Mouse (Mus musculus) embryonic facial prominence, embryonic 13.5 days (tissue): ENCODE data around the gene Ppp1ca. TPM values are rescaled to one million over a fixed set of nuclear protein-coding genes. Genes with fewer than 3 reads are reported as not detected.

Source experiments
- ATAC-seq: fragments of 200-750 bp; cut with Nextera tagmentation; 2 replicates; pipeline ENCODE4 v1.8.0; 2017; ENCODE audit warnings: low read depth; ENCODE audit not compliant: insufficient number of reproducible peaks, insufficient read depth, low FRiP score, low TSS enrichment
- H3K27ac ChIP-seq: fragments of 300-500 bp; sonication (generic); 2 replicates; pipeline ENCODE4 v1.5.1; 2015; ENCODE audit warnings: moderate library complexity, mild to moderate bottlenecking, inconsistent platforms
- H3K27me3 ChIP-seq: fragments of 300-500 bp; sonication (generic); 2 replicates; pipeline ENCODE4 v1.6.1; 2015; ENCODE audit warnings: mild to moderate bottlenecking, inconsistent platforms
- H3K36me3 ChIP-seq: fragments of 300-500 bp; sonication (generic); 2 replicates; pipeline ENCODE4 v1.6.1; 2015; ENCODE audit warnings: mild to moderate bottlenecking, inconsistent platforms
- H3K4me1 ChIP-seq: fragments of 300-500 bp; sonication (generic); 2 replicates; pipeline ENCODE4 v1.6.1; 2015; ENCODE audit warnings: inconsistent platforms
- H3K4me2 ChIP-seq: fragments of 300-500 bp; sonication (generic); 2 replicates; pipeline ENCODE4 v1.6.1; 2015; ENCODE audit warnings: moderate library complexity, mild to moderate bottlenecking, inconsistent platforms
- H3K4me3 ChIP-seq: fragments of 300-500 bp; sonication (generic); 2 replicates; pipeline ENCODE4 v1.5.1; 2015; ENCODE audit warnings: mild to moderate bottlenecking, inconsistent platforms
- H3K9ac ChIP-seq: fragments of 300-500 bp; sonication (generic); 2 replicates; pipeline ENCODE4 v1.6.1; 2015; ENCODE audit warnings: mild to moderate bottlenecking, inconsistent platforms
- H3K9me3 ChIP-seq: fragments of 300-500 bp; sonication (generic); 2 replicates; pipeline ENCODE4 v1.6.1; 2016; ENCODE audit warnings: inconsistent platforms
- WGBS: fragments of 180-500 bp; shearing (Covaris S2); methylation state at CpG from one replicate; pipeline ENCODE4 v1.1.7; 2015; ENCODE audit warnings: mixed read lengths; 5-methylcytosine and 5-hydroxymethylcytosine counted together
- polyA plus RNA-seq: library from polyadenylated mRNA; unstranded; fragments of >200 nt; fragmentation: Nextera tagmentation; extraction: Ambion mirVana; gene quantifications from 2 replicates; pipeline ENCODE4 v1.2.1, GENCODE M21; 2015

Gene Ppp1ca
- polyA plus RNA-seq, 1 experiment from 2014 or later = 789 TPM

DNA sequence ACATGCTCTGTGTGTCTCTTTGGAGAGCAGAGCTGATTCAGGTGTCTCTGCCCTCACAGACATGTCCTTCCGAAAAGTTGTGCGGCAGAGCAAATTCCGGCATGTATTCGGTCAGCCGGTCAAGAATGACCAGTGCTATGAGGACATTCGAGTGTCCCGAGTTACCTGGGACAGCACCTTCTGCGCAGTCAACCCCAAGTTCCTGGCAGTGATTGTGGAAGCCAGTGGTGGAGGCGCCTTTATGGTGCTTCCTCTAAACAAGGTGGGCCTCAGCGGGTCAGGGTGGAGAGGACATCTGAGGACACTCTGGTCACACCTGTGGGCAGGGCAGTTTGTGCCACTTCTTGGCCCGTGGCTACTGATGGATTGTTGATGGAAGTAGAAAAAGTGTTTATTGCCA, 42.6 kb upstream of the Ppp1ca start:
- Histone ChIP-seq H3K4me2 (peak overlapping the region; percentile 89), H3K36me3 (peaks cover 45% of the 10 kb centered on the region), H3K4me3 (peak overlapping the region; percentile 87), H3K27ac (no peak overlapping the region), H3K9ac (peak overlapping the region; percentile 89), H3K27me3 (no peaks in the 10 kb centered on the region), H3K4me1 (peaks cover 24% of the 10 kb centered on the region), H3K9me3 (no peaks in the 10 kb centered on the region)
- no peak for ATAC-seq
- WGBS = 87% methylated on average over 11 of the region's 11 CpGs

DNA sequence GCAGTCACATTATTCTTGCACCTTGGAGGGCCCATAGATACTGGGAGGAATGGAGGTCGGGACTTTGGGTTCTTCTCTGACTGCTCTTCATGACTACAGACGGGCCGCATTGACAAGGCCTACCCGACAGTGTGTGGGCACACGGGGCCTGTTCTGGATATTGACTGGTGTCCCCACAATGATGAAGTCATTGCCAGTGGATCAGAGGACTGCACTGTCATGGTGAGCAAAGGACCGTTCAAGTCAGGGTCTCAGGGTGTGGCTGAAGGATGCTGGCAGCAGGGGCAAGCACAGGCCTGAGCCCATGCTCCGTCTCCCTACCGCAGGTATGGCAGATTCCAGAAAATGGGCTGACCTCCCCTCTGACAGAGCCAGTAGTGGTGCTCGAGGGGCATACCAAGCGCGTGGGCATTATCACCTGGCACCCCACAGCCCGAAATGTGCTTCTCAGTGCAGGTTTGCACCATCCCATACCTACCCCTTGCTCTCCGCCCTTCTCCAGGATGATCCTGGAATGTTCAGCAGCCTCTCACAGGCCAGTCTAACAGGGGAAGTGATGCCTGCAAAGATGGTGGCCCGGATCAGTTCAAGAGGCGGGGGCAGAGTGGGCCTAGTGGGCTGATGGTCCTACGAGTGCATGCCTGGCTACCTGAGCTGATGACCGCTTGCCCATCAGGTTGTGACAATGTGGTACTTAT, 42.0 kb upstream of the Ppp1ca start:
- Histone ChIP-seq H3K9me3 (no peaks in the 10 kb centered on the region), H3K36me3 (peaks cover 45% of the 10 kb centered on the region), H3K9ac (peak overlapping the region; percentile 36; the same call in 1 of the 2 replicates), H3K27me3 (no peaks in the 10 kb centered on the region), H3K27ac (no peak overlapping the region), H3K4me2 (peak overlapping the region; percentile 89), H3K4me3 (peak overlapping the region; percentile 87; the same call in 1 of the 2 replicates), H3K4me1 (peaks cover 24% of the 10 kb centered on the region)
- no peak for ATAC-seq
- 93% methylated on average over 17 of the region's 17 CpGs for WGBS

DNA sequence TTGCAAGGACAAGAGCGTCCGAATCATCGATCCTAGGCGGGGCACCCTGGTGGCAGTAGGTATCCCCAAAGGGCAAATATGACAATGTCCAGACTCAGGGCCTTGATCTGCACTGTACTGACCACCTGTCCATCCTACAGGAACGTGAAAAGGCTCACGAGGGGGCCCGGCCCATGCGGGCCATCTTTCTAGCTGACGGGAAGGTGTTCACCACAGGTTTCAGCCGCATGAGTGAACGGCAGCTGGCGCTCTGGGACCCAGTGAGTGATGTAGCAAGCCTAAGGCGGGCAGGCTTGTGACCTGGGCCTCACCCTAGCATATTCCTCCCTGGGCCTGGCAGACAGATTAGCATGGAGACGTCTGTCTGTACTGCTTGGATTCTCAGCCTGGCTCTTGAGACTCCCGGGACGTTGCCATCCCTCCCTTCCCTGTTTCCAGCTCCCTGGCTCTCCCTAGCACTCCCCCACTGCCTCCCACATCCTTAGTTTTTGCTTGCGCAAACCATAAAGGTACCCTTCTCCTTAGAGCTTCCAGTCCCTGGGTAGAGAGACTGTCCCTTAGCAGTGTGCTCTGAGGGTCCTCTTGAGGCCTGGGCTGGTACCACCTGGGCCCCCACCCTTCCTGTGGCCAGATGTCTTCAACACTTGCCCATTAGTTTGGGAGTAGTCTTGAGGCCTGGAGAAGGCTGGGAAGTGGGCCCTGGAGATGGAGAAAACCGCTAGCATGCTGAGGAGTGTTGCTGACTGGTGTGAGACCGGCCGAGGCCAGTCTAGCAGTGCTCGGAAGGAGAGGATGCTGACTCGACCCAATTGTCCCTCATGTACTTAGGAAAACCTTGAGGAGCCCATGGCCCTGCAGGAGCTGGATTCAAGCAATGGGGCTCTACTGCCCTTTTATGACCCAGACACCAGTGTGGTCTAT, 41.0 kb upstream of the Ppp1ca start:
- H3K4me3 ChIP-seq = no peak overlapping the region
- ATAC-seq = no peak
- H3K9me3 ChIP-seq = no peaks in the 10 kb centered on the region
- peaks cover 49% of the 10 kb centered on the region for H3K36me3 ChIP-seq
- no peak overlapping the region for H3K4me2 ChIP-seq
- 87% methylated on average over 22 of the region's 22 CpGs for WGBS
- H3K27ac ChIP-seq = no peak overlapping the region
- peaks cover 24% of the 10 kb centered on the region for H3K4me1 ChIP-seq
- H3K27me3 ChIP-seq = no peaks in the 10 kb centered on the region
- H3K9ac ChIP-seq = no peak overlapping the region

DNA sequence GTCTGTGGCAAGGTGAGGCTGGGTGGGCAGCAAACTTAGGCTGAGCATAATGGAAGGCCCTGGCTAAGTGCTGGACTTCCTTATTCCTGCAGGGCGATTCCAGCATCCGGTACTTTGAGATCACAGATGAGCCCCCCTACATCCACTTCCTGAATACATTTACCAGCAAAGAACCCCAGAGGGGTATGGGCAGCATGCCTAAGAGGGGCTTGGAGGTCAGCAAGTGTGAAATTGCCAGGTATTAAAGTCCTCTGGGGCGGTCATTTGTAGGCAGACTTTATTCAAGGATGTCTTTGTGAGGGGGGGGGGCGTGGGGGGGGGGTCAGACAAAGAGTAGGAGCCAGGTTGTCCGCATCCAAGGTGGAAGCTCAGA, 40.4 kb upstream of the Ppp1ca start:
- Histone ChIP-seq H3K4me3 (no peak overlapping the region), H3K36me3 (peaks cover 55% of the 10 kb centered on the region), H3K27me3 (no peaks in the 10 kb centered on the region), H3K9ac (no peak overlapping the region), H3K9me3 (no peaks in the 10 kb centered on the region), H3K4me1 (peaks cover 24% of the 10 kb centered on the region), H3K4me2 (no peak overlapping the region), H3K27ac (no peak overlapping the region)
- no peak for ATAC-seq
- 66% methylated on average over 5 of the region's 5 CpGs for WGBS

DNA sequence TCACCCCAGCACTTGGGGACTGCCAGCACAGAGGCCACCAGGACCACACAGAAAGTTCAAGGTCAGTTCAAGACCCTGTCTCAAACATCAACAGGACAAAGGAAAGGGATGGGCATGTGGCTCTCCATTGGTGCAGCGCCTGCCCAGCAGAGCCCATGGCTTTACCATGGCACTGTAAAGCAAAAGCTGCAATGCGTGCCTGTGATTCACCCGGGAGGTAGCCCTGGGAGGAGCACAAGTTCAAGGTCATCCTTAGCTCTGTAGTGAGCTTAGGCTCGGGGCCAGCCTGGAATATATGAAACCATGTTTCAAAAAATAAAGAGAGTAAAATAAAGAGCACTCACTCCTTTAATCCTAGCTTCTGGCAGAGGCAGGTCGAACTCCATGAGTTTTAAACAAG, 40.0 kb upstream of the Ppp1ca start:
- no peaks in the 10 kb centered on the region for H3K27me3 ChIP-seq
- no peak overlapping the region for H3K4me3 ChIP-seq
- no peak for ATAC-seq
- WGBS = 90% methylated on average over 5 of the region's 5 CpGs
- H3K9me3 ChIP-seq = no peaks in the 10 kb centered on the region
- no peak overlapping the region for H3K9ac ChIP-seq
- H3K4me1 ChIP-seq = peaks cover 24% of the 10 kb centered on the region
- H3K36me3 ChIP-seq = peaks cover 59% of the 10 kb centered on the region
- H3K4me2 ChIP-seq = no peak overlapping the region
- no peak overlapping the region for H3K27ac ChIP-seq

DNA sequence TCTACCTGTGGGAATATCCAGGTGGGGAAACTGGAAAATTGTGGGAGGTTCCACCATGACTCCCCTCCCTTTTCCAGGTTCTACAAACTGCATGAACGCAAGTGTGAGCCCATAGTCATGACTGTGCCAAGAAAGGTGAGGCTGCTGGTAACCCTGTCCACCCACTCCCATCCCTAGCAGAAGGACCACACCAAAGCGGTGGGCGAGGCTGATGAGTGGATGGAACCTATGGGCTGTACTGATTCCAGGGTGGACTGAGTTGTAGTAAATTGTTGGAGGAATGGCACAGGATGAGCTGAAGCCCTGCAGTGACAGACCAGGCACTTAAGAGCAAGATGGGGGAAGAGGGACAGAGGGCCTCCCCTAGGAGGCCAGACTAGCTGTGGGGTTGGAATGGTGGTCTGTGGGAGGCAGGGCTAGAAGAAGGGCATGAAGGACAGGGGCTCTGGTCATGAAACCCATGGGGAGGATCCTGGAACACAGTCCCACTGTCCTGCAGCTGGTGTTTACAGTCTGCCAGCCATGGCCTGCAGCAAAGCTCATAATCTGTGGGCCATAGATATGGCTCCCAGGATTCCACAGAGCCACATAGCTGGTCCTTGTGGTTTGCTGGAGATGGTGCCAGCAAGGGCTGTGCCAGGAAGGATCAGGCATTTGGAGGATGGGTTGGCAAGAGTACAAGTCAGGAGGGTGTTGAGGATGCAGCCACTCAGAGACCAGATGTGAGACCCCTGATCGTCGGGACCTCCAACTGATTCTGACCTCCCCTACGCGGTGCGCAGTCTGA, 39.2 kb upstream of the Ppp1ca start:
- Histone ChIP-seq H3K27me3 (no peaks in the 10 kb centered on the region), H3K27ac (no peak overlapping the region), H3K4me3 (no peak overlapping the region), H3K4me1 (peaks cover 24% of the 10 kb centered on the region), H3K4me2 (no peak overlapping the region), H3K9me3 (no peaks in the 10 kb centered on the region), H3K9ac (0 out of 2 replicates have a peak overlapping the region, but pooled peaks have one; percentile 21), H3K36me3 (peaks cover 66% of the 10 kb centered on the region)
- ATAC-seq = no peak
- 86% methylated on average over 8 of the region's 8 CpGs for WGBS

DNA sequence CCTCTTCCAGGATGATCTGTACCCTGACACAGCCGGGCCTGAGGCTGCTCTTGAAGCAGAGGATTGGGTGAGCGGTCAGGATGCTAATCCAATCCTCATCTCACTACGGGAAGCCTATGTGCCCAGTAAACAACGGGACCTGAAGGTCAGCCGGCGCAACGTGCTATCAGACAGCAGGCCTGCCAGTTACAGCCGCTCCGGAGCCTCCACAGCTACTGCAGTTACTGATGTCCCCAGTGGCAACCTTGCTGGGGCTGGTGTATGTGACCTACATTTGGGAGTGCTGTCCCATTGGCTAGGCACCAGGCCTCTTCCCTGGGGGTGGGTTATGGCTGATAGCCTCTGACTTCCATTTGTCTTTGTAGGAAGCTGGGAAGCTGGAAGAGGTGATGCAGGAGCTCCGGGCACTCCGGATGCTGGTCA, 38.6 kb upstream of the Ppp1ca start, which contains the start of gene Ptprcap:
Gene Ptprcap (plus strand): TSS at position 373 of the 423 bp plus-strand sequence.
- Histone ChIP-seq H3K36me3 (peaks cover 72% of the 10 kb centered on the region), H3K9me3 (no peaks in the 10 kb centered on the region), H3K27me3 (no peaks in the 10 kb centered on the region), H3K4me2 (no peak within 1 kb of the TSS), H3K4me3 (no peak within 1 kb of the TSS), H3K4me1 (peaks cover 18% of the 10 kb centered on the region), H3K9ac (0 out of 2 replicates have a peak within 1 kb of the TSS, but pooled peaks have one; percentile 21), H3K27ac (no peak within 1 kb of the TSS)
- 81% methylated on average over 11 of the region's 11 CpGs for WGBS
- no peak for ATAC-seq

DNA sequence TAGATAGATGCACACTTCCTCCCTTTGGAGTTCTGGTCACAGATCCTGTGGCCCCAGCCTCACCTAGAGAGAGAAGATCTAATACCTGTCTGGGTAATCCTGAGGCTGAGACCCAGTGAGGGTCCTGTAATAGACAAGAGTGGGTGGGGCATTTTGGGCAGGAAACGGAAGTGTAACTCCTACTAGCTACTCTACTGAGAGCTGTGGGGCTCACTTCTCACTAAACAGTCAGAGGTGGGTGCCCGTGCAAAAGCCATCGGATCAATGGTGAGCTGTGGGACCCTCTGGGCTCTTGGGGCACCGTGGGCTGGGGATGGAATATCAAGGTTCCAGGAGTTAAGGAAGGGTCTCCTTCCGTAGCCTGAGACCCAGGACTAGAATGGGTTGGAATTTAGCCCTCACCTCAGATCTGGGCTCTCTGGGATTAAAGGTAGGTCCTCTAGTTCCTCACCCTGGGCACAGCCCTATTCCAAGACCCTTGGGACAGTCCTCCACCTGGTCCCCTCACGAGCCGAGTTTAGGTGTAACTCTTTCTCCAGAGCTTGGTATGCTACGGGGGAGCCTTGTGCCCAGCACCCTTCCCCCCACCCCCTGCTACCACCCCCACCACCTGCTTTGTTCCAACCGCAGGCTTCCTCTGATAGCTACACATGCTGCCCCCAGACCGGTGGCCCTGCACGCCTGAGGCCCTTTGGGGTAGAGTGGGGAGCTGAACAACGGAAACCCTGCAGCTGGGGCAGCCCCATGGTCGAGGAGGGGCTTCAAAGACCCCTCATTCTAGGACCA, 37.2 kb upstream of the Ppp1ca start:
- H3K36me3 ChIP-seq = peaks cover 83% of the 10 kb centered on the region
- WGBS = 78% methylated on average over 13 of the region's 13 CpGs

DNA sequence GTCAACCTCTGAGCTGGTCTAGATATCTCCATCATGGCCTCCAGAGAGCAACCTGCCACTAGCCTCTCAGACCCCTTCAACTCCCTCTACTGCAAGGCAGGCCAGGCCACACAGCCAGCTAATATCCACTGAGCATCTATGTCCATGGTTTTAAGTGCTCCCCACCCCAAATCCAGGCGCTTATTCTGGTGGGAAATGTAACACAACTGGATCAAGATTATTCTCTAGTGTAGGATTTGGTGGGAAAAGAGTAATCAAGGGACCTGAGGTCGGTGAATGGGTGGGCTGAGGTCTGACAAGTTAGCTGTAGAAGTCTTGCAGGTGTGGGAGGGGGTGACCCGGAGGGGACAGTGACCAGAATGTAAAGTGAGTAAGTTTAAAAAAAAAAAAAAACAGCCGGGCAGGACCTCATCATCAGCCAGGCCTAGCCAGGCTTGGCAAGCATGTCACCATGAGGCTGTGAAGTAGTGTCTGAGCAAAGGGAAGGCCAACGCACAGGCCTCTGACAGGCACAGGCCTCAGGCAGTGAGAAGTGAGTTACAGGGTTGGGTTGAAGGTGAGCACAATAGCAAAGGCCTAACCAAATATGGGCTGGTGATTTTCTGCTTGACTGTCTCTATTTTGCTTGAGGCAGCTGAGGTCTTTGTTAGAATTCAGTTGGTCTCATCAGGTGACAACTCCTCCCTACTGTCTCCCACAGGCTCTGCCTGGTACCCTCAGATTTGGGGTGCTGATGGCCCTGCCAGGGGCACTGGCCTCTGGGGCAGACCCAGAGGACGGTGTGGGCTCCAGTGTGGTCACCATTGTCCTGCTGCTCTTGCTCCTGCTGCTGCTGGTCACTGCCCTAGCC, 36.4 kb upstream of the Ppp1ca start:
- Histone ChIP-seq H3K4me1 (0 out of 2 replicates have a peak, but pooled peaks cover 4% of the 10 kb centered on the region), H3K9me3 (no peaks in the 10 kb centered on the region), H3K4me3 (no peak overlapping the region), H3K27me3 (no peaks in the 10 kb centered on the region), H3K36me3 (peaks cover 81% of the 10 kb centered on the region), H3K9ac (no peak overlapping the region), H3K4me2 (no peak overlapping the region), H3K27ac (0 out of 2 replicates have a peak overlapping the region, but pooled peaks have one; percentile 11)
- WGBS = 73% methylated on average over 6 of the region's 6 CpGs
- ATAC-seq = no peak

More for the DNA sequence above, 37.2 kb upstream of the Ppp1ca start:
- no peaks in the 10 kb centered on the region for H3K27me3 ChIP-seq
- no peaks in the 10 kb centered on the region for H3K9me3 ChIP-seq
- peaks cover 9% of the 10 kb centered on the region; the same call in 1 of the 2 replicates for H3K4me1 ChIP-seq
- H3K27ac ChIP-seq = 0 out of 2 replicates have a peak overlapping the region, but pooled peaks have one; percentile 11
- no peak overlapping the region for H3K4me2 ChIP-seq
- ATAC-seq = no peak
- no peak overlapping the region for H3K4me3 ChIP-seq
- no peak overlapping the region for H3K9ac ChIP-seq

DNA sequence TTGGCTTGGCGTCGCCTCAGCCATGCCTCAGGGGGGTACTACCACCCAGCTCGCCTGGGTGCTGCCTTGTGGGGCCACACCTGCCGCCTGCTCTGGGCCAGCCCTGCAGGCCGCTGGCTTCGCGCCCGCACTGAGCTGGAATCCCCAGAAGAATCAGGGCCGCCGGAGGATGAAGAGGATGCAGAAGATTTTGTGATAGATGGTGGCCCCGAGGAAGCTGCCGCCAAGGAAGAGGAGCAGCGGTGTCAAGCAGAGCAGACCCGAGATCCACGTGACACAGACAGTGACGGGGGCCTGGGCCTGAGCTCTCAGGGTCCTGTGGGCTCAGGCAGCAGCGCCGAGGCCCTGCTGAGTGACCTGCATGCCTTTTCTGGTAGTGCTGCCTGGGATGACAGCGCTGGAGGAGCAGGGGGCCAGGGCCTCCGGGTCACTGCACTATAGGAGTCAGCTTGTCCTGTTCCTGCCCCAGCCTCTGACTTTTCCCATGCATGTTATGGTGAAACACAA, 35.7 kb upstream of the Ppp1ca start:
- H3K36me3 ChIP-seq = peaks cover 79% of the 10 kb centered on the region
- H3K4me1 ChIP-seq = no peaks in the 10 kb centered on the region
- no peak overlapping the region for H3K4me3 ChIP-seq
- no peak overlapping the region for H3K4me2 ChIP-seq
- WGBS = 79% methylated on average over 20 of the region's 20 CpGs
- no peaks in the 10 kb centered on the region for H3K27me3 ChIP-seq
- H3K27ac ChIP-seq = no peak overlapping the region
- H3K9me3 ChIP-seq = no peaks in the 10 kb centered on the region
- no peak for ATAC-seq
- no peak overlapping the region for H3K9ac ChIP-seq
